Comparison of ENCODE assay signal across 10 mouse cellular contexts in genomic region chr2:122298096-122298499, GRCm38 (mm10). TPM values are rescaled to one million over a fixed set of nuclear protein-coding genes. Genes with fewer than 3 reads are reported as not detected.
DNase-seq lines count a peak whose midpoint lies in the region; ATAC-seq and TF ChIP-seq lines count a peak whose summit lies in the region.
"Had no signal": no experiment of that assay in that cellular context is flagged by ENCODE, and none has a peak within 500 bp of the region (broad histone marks: within the 10 kb centered on the region; RNA-seq: fewer than 3 reads in every experiment).

Gene Duox2, minus strand, starts transcription at chr2:122298449.

- DNase-seq in heart, postnatal 0 days (ENCODE audit: low spot score): no peak
- DNase-seq in heart, postnatal 10 days: no peak
- DNase-seq in hindbrain, postnatal 0 days (ENCODE audit: low spot score): no peak
- no peak for DNase-seq in adrenal gland, postnatal 14 days
- DNase-seq in urinary bladder, adult 2 months (ENCODE audit: low spot score): no peak
- no peak for DNase-seq in cerebellum, adult 11 months
- DNase-seq: cerebellum, adult 9-10 months had no signal

- H3K9me3 ChIP-seq in heart, postnatal 0 days (replicated peaks; ENCODE audit: control insufficient read depth, low read length): no peaks in the 10 kb centered on the region
- H3K9me3 ChIP-seq in embryonic facial prominence, embryonic 12.5 days: no peaks in the 10 kb centered on the region
- H3K9me3 ChIP-seq in hindbrain, postnatal 0 days (ENCODE audit: low read length): no peaks in the 10 kb centered on the region
- no peaks in the 10 kb centered on the region for H3K9me3 ChIP-seq in midbrain, embryonic 16.5 days (replicated peaks; ENCODE audit: control insufficient read depth, low read length, poor library complexity, severe bottlenecking)

- H3K36me3 ChIP-seq in heart, postnatal 0 days (replicated peaks; ENCODE audit: control insufficient read depth, insufficient read depth, low read length): no peaks in the 10 kb centered on the region
- H3K36me3 ChIP-seq in embryonic facial prominence, embryonic 12.5 days: no peaks in the 10 kb centered on the region
- H3K36me3 ChIP-seq in hindbrain, postnatal 0 days (ENCODE audit: insufficient read depth, low read length): no peaks in the 10 kb centered on the region
- no peaks in the 10 kb centered on the region for H3K36me3 ChIP-seq in midbrain, embryonic 16.5 days (ENCODE audit: control insufficient read depth, insufficient read depth, low read length)

- no peak for TF ChIP-seq CTCF in heart, postnatal 0 days (IDR thresholded peaks at IDR 0.05; ENCODE audit: low read depth)
- TF ChIP-seq CTCF in hindbrain, postnatal 0 days (IDR thresholded peaks at IDR 0.05; ENCODE audit: low read depth): no peak

- H3K4me1 ChIP-seq in heart, postnatal 0 days (ENCODE audit: control insufficient read depth, insufficient read depth): peaks cover 23% of the 10 kb centered on the region
- H3K4me1 ChIP-seq in embryonic facial prominence, embryonic 12.5 days: peaks cover 26% of the 10 kb centered on the region
- peaks cover 29% of the 10 kb centered on the region for H3K4me1 ChIP-seq in hindbrain, postnatal 0 days (ENCODE audit: insufficient read depth, low read length)
- peaks cover 36% of the 10 kb centered on the region for H3K4me1 ChIP-seq in midbrain, embryonic 16.5 days (ENCODE audit: control insufficient read depth, insufficient read depth, low read length)

- peak within 1 kb of the TSS; percentile 38 for H3K4me3 ChIP-seq in heart, postnatal 0 days (ENCODE audit: low read depth, low read length)
- H3K4me3 ChIP-seq in embryonic facial prominence, embryonic 12.5 days: peak within 1 kb of the TSS; percentile 24
- H3K4me3 ChIP-seq in hindbrain, postnatal 0 days (ENCODE audit: low read length): peak within 1 kb of the TSS; percentile 25
- peak within 1 kb of the TSS; percentile 33 for H3K4me3 ChIP-seq in midbrain, embryonic 16.5 days (ENCODE audit: low read depth, low read length)

- TF ChIP-seq EP300 in heart, postnatal 0 days (IDR thresholded peaks at IDR 0.05; ENCODE audit: low read depth): no peak

- H3K4me2 ChIP-seq in heart, postnatal 0 days (ENCODE audit: low read depth, low read length): peak within 1 kb of the TSS; percentile 58
- H3K4me2 ChIP-seq in embryonic facial prominence, embryonic 12.5 days (replicated peaks): peak within 1 kb of the TSS; percentile 40
- peak within 1 kb of the TSS; percentile 50 for H3K4me2 ChIP-seq in hindbrain, postnatal 0 days (ENCODE audit: low read depth, low read length)
- H3K4me2 ChIP-seq in midbrain, embryonic 16.5 days (ENCODE audit: low read length): peak within 1 kb of the TSS; percentile 57

- intact Hi-C loops in heart, postnatal 10 days (cut with DNase I): no loop called here

- no peak for ATAC-seq in heart, postnatal 0 days (ENCODE audit: insufficient read depth, low read depth)
- no peak for ATAC-seq in embryonic facial prominence, embryonic 12.5 days (ENCODE audit: insufficient number of reproducible peaks, insufficient read depth, low FRiP score, low TSS enrichment)
- ATAC-seq in hindbrain, postnatal 0 days: no peak
- ATAC-seq in midbrain, embryonic 16.5 days: no peak

- peaks cover 87% of the 10 kb centered on the region for H3K27me3 ChIP-seq in heart, postnatal 0 days (ENCODE audit: control insufficient read depth, insufficient read depth, low read length)
- peaks cover 98% of the 10 kb centered on the region for H3K27me3 ChIP-seq in embryonic facial prominence, embryonic 12.5 days
- peaks cover 44% of the 10 kb centered on the region for H3K27me3 ChIP-seq in hindbrain, postnatal 0 days (ENCODE audit: insufficient read depth, low read length)
- H3K27me3 ChIP-seq in midbrain, embryonic 16.5 days (ENCODE audit: control insufficient read depth, insufficient read depth, low read depth, low read length): peaks cover 60% of the 10 kb centered on the region

- H3K27ac ChIP-seq in heart, postnatal 0 days (ENCODE audit: low read depth): no peak within 1 kb of the TSS
- H3K27ac ChIP-seq in embryonic facial prominence, embryonic 12.5 days: no peak within 1 kb of the TSS
- H3K27ac ChIP-seq in hindbrain, postnatal 0 days: no peak within 1 kb of the TSS
- no peak within 1 kb of the TSS for H3K27ac ChIP-seq in midbrain, embryonic 16.5 days (ENCODE audit: low read length)

- 2% methylated on average over 13 of the region's 13 CpGs for WGBS in heart, postnatal 0 days
- WGBS in embryonic facial prominence, embryonic 12.5 days: 3% methylated on average over 13 of the region's 13 CpGs
- 4% methylated on average over 13 of the region's 13 CpGs for WGBS in hindbrain, postnatal 0 days
- 2% methylated on average over 13 of the region's 13 CpGs for WGBS in midbrain, embryonic 16.5 days

- H3K9ac ChIP-seq in heart, postnatal 0 days (replicated peaks; ENCODE audit: low read depth, low read length): no peak within 1 kb of the TSS
- no peak within 1 kb of the TSS for H3K9ac ChIP-seq in embryonic facial prominence, embryonic 12.5 days
- H3K9ac ChIP-seq in hindbrain, postnatal 0 days (replicated peaks; ENCODE audit: low read length): no peak within 1 kb of the TSS
- 0 out of 2 replicates have a peak within 1 kb of the TSS, but pooled peaks have one; percentile 11 for H3K9ac ChIP-seq in midbrain, embryonic 16.5 days (ENCODE audit: low read depth, low read length)

RNA-seq across cellular contexts. Expression of gene Duox2, which starts in this region (rescaled TPM):
- 0.04 and 3.7 TPM in 2 replicates for total RNA-seq in heart, postnatal 0 days (2014; rRNA removed; ENCODE audit: low replicate concordance)
- 0.08 and 0.23 TPM in 2 replicates for polyA plus RNA-seq in heart, postnatal 0 days (2015; fragmentation: Nextera tagmentation; extraction: Ambion mirVana)
- under 1 TPM; 0.34 to 0.45 TPM for total RNA-seq in heart, postnatal 10 days (2021)
- 0.05 and 0.08 TPM in 2 replicates for polyA plus RNA-seq in embryonic facial prominence, embryonic 12.5 days (2016; fragmentation: Nextera tagmentation; extraction: Ambion mirVana)
- total RNA-seq in hindbrain, postnatal 0 days (2014; rRNA removed): 0.16 TPM in 1 of 2 replicates, not detected in the other
- 0.05 TPM in 1 of 2 replicates, not detected in the other for polyA plus RNA-seq in hindbrain, postnatal 0 days (2015; fragmentation: Nextera tagmentation; extraction: Ambion mirVana)
- 0.03 TPM in 1 of 2 replicates, not detected in the other for polyA plus RNA-seq in midbrain, embryonic 16.5 days (2015; fragmentation: Nextera tagmentation; extraction: Ambion mirVana)
- total RNA-seq in adrenal gland, postnatal 14 days (2021): 0.07 and 0.11 TPM in 2 replicates
- 0.54 and 0.56 TPM in 2 replicates for polyA plus RNA-seq in urinary bladder, adult 2 months (2012; rRNA removed)
- total RNA-seq: MEL had no signal
